ENCODE assay signal across 8 mouse cellular contexts in the genomic region with DNA sequence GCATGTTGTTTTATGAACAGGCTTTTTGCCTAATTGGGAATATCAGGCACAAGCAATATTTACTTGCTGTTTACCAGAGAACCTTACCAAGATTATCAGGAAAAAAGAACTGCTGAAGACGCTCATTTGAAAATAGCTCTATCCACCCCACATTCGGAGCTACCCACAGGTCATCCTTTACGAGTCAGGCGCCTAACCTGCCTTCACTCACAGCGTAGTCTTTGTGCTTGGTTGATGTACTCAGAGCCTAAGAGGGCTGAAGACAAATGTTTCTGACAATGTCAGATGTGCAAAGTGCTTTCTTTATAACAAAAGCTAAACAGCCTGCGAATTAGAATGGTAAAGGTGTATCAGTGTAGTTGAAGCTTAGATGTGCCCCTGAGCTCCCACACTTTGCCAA. TPM values are rescaled to one million over a fixed set of nuclear protein-coding genes. Genes with fewer than 3 reads are reported as not detected.
DNase-seq lines count a peak whose midpoint lies in the region; ATAC-seq lines count a peak whose summit lies in the region.

No protein-coding gene starts in this region.

- H3K4me1 ChIP-seq in kidney, embryonic 16.5 days (ENCODE audit: insufficient read depth, low read length) = peaks cover 45% of the 10 kb centered on the region
- 0 out of 2 replicates have a peak, but pooled peaks cover 5% of the 10 kb centered on the region for H3K4me1 ChIP-seq in hindbrain, embryonic 11.5 days (replicated peaks; ENCODE audit: control insufficient read depth, insufficient read depth, low read length)
- peaks cover 29% of the 10 kb centered on the region for H3K4me1 ChIP-seq in liver, embryonic 16.5 days (ENCODE audit: control insufficient read depth, low read depth, low read length)

- peak overlapping the region; percentile 51 for H3K4me2 ChIP-seq in kidney, embryonic 16.5 days (replicated peaks; ENCODE audit: low read depth, low read length)
- peak overlapping the region; percentile 65 for H3K4me2 ChIP-seq in hindbrain, embryonic 11.5 days (replicated peaks; ENCODE audit: low read depth, low read length)
- peak overlapping the region; percentile 82 for H3K4me2 ChIP-seq in liver, embryonic 16.5 days (ENCODE audit: low read depth, low read length)

- no peaks in the 10 kb centered on the region for H3K27me3 ChIP-seq in kidney, embryonic 16.5 days (ENCODE audit: insufficient read depth, low read length)
- H3K27me3 ChIP-seq in hindbrain, embryonic 11.5 days (ENCODE audit: control insufficient read depth, insufficient read depth, low read length) = no peaks in the 10 kb centered on the region
- H3K27me3 ChIP-seq in liver, embryonic 16.5 days (ENCODE audit: control insufficient read depth, insufficient read depth, low read depth, low read length) = no peaks in the 10 kb centered on the region

- WGBS in kidney, embryonic 16.5 days = 26% methylated on average over 6 of the region's 6 CpGs
- WGBS in hindbrain, embryonic 11.5 days = 22% methylated on average over 6 of the region's 6 CpGs
- WGBS in liver, embryonic 16.5 days (ENCODE audit: insufficient replicate concordance) = 54% methylated on average over 6 of the region's 6 CpGs

- no peak overlapping the region for H3K4me3 ChIP-seq in kidney, embryonic 16.5 days (ENCODE audit: low read length)
- no peak overlapping the region for H3K4me3 ChIP-seq in hindbrain, embryonic 11.5 days (ENCODE audit: low read depth, low read length)
- peak overlapping the region; percentile 62 for H3K4me3 ChIP-seq in liver, embryonic 16.5 days (ENCODE audit: low read depth, low read length)

- H3K9ac ChIP-seq in kidney, embryonic 16.5 days (replicated peaks; ENCODE audit: low read length) = peak overlapping the region; percentile 63
- H3K9ac ChIP-seq in hindbrain, embryonic 11.5 days (ENCODE audit: low read depth, low read length) = peak overlapping the region; percentile 35; the same call in 1 of the 2 replicates
- peak overlapping the region; percentile 73 for H3K9ac ChIP-seq in liver, embryonic 16.5 days (ENCODE audit: low read depth, low read length)

- DNase-seq in kidney, postnatal 4 days = no peak
- peak; percentile 42 for DNase-seq in embryo, embryonic 10 days (ENCODE audit: low spot score)
- peak; percentile 22 for DNase-seq in hindbrain, embryonic 11.5 days (ENCODE audit: low spot score)
- no peak for DNase-seq in adipocyte (ENCODE audit: low spot score)
- no peak for DNase-seq in kidney, postnatal 14 days
- DNase-seq in urinary bladder, postnatal 14 days (ENCODE audit: low spot score) = no peak

- no peaks in the 10 kb centered on the region for H3K9me3 ChIP-seq in kidney, embryonic 16.5 days (ENCODE audit: low read length)
- H3K9me3 ChIP-seq in hindbrain, embryonic 11.5 days (ENCODE audit: control insufficient read depth, low read length) = no peaks in the 10 kb centered on the region
- no peaks in the 10 kb centered on the region for H3K9me3 ChIP-seq in liver, embryonic 16.5 days (replicated peaks; ENCODE audit: control insufficient read depth, low read length)

- no peaks in the 10 kb centered on the region for H3K36me3 ChIP-seq in kidney, embryonic 16.5 days (ENCODE audit: insufficient read depth, low read length)
- no peaks in the 10 kb centered on the region for H3K36me3 ChIP-seq in hindbrain, embryonic 11.5 days (ENCODE audit: control insufficient read depth, insufficient read depth, low read length)
- H3K36me3 ChIP-seq in liver, embryonic 16.5 days (ENCODE audit: control insufficient read depth, insufficient read depth) = no peaks in the 10 kb centered on the region

- H3K27ac ChIP-seq in kidney, embryonic 16.5 days (ENCODE audit: low read length) = peak overlapping the region; percentile 91
- H3K27ac ChIP-seq in hindbrain, embryonic 11.5 days (ENCODE audit: low read depth, low read length) = peak overlapping the region; percentile 77
- H3K27ac ChIP-seq in liver, embryonic 16.5 days (ENCODE audit: low read length) = peak overlapping the region; percentile 99

- no peak for ATAC-seq in kidney, embryonic 16.5 days (ENCODE audit: low FRiP score, low TSS enrichment)
- ATAC-seq in hindbrain, embryonic 11.5 days (ENCODE audit: low FRiP score) = no peak
- no peak for ATAC-seq in liver, embryonic 16.5 days (ENCODE audit: low read depth)

RNA-seq across cellular contexts. Expression of gene Hist1h3i, which starts 1.1 kb away (rescaled TPM):
- 98.9 and 117 TPM in 2 replicates for polyA plus RNA-seq in kidney, embryonic 16.5 days (2015; fragmentation: Nextera tagmentation; extraction: Ambion mirVana)
- polyA plus RNA-seq in hindbrain, embryonic 11.5 days (2014; fragmentation: Nextera tagmentation; extraction: Ambion mirVana) = 232 and 252 TPM in 2 replicates
- 158 and 190 TPM in 2 replicates for polyA plus RNA-seq in liver, embryonic 16.5 days (2015; fragmentation: Nextera tagmentation; extraction: Ambion mirVana)

RNA-seq across cellular contexts. Expression of gene Hist1h2an, which starts 2.7 kb away (rescaled TPM):
- polyA plus RNA-seq in kidney, embryonic 16.5 days (2015; fragmentation: Nextera tagmentation; extraction: Ambion mirVana) = 3.4 and 6.0 TPM in 2 replicates
- 1.4 and 8.5 TPM in 2 replicates for polyA plus RNA-seq in hindbrain, embryonic 11.5 days (2014; fragmentation: Nextera tagmentation; extraction: Ambion mirVana)
- polyA plus RNA-seq in liver, embryonic 16.5 days (2015; fragmentation: Nextera tagmentation; extraction: Ambion mirVana) = 10.1 and 14.1 TPM in 2 replicates

RNA-seq across cellular contexts. Expression of gene Hist1h2bp, which starts 3.0 kb away (rescaled TPM):
- 2.0 and 2.2 TPM in 2 replicates for polyA plus RNA-seq in kidney, embryonic 16.5 days (2015; fragmentation: Nextera tagmentation; extraction: Ambion mirVana)
- polyA plus RNA-seq in hindbrain, embryonic 11.5 days (2014; fragmentation: Nextera tagmentation; extraction: Ambion mirVana) = 2.2 and 2.9 TPM in 2 replicates
- 3.8 and 7.6 TPM in 2 replicates for polyA plus RNA-seq in liver, embryonic 16.5 days (2015; fragmentation: Nextera tagmentation; extraction: Ambion mirVana)

RNA-seq across cellular contexts. Expression of gene Hist1h1b, which starts 3.9 kb away (rescaled TPM):
- 17.4 and 17.8 TPM in 2 replicates for polyA plus RNA-seq in kidney, embryonic 16.5 days (2015; fragmentation: Nextera tagmentation; extraction: Ambion mirVana)
- polyA plus RNA-seq in hindbrain, embryonic 11.5 days (2014; fragmentation: Nextera tagmentation; extraction: Ambion mirVana) = 19.1 TPM in 2 replicates
- polyA plus RNA-seq in liver, embryonic 16.5 days (2015; fragmentation: Nextera tagmentation; extraction: Ambion mirVana) = 22.9 and 30.4 TPM in 2 replicates

RNA-seq across cellular contexts. Expression of gene Hist1h2bq, which starts 25.7 kb away (rescaled TPM):
- 22.0 and 25.6 TPM in 2 replicates for polyA plus RNA-seq in kidney, embryonic 16.5 days (2015; fragmentation: Nextera tagmentation; extraction: Ambion mirVana)
- polyA plus RNA-seq in hindbrain, embryonic 11.5 days (2014; fragmentation: Nextera tagmentation; extraction: Ambion mirVana) = 17.8 and 18.7 TPM in 2 replicates
- polyA plus RNA-seq in liver, embryonic 16.5 days (2015; fragmentation: Nextera tagmentation; extraction: Ambion mirVana) = 25.4 and 31.7 TPM in 2 replicates

Comparison
In these comparisons a context has a peak if more than half of its experiments do, and no peak if none do; other contexts are left out.
1. DNase-seq: peak in embryo, embryonic 10 days (single experiment) and hindbrain, embryonic 11.5 days (single experiment); none in kidney, postnatal 4 days (0 of 2), adipocyte (single experiment), kidney, postnatal 14 days (single experiment) and urinary bladder, postnatal 14 days (single experiment).
2. Peak in every context shown above with its lines, with median percentiles within 50 percentile points of each other: H3K27ac ChIP-seq, H3K4me2 ChIP-seq and H3K9ac ChIP-seq.